Mouse (Mus musculus) cortical plate, adult 2 months (tissue): Measurements from ENCODE around the gene Notum.

ENCODE experiments used
- CTCF ChIP-seq: fragments of 200-500 bp; IDR thresholded peaks from 2 replicates; pipeline ENCODE4 v1.5.1; 2011; ENCODE audit warnings: mild to moderate bottlenecking, control low read depth, low read length; ENCODE audit not compliant: insufficient read depth; ENCODE audit errors: extremely low read depth
- POLR2A ChIP-seq: fragments of 200-500 bp; IDR thresholded peaks from 2 replicates; pipeline ENCODE4 v1.6.1; 2011; ENCODE audit warnings: mild to moderate bottlenecking, low read length, control low read depth; ENCODE audit not compliant: insufficient read depth; ENCODE audit errors: extremely low read depth

DNA sequence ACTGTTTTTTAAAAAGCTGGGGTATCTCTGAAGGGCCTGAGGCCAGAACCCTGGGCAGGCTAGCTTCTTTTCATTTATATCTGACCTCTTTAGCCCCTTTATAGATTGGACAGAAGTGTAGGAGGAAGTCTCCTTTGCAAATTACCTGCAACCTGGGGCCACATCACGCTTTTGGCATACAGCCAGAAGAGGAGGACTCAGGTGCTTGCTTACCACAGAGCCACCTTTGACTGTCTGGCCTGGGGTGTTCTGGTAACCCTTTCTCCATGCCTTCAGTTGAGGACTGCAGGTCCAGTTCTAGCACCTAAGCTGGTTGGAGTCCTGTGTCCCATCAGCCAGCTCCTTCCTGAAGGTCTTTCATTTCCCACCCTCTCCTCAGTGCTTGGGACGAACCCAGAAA lies 48.6 kb upstream of the Notum start:
- TF ChIP-seq CTCF (no peak), POLR2A (no peak)
